Mouse (Mus musculus) intestine, embryonic 16.5 days (tissue): ENCODE results near the gene Dus2. TPM values are rescaled to one million over a fixed set of nuclear protein-coding genes. Genes with fewer than 3 reads are reported as not detected.

Source experiments
- ATAC-seq: fragments of 200-750 bp; cut with Nextera tagmentation; 2 replicates; pipeline ENCODE4 v1.8.0; 2017; ENCODE audit warnings: moderate TSS enrichment, moderate library complexity
- H3K27ac ChIP-seq: fragments of 300-500 bp; sonication (generic); 2 replicates; pipeline ENCODE4 v1.5.1; 2014; ENCODE audit warnings: mild to moderate bottlenecking, low read length
- H3K27me3 ChIP-seq: fragments of 300-500 bp; sonication (generic); replicated peaks from 2 replicates; pipeline ENCODE4 v1.6.1; 2014; ENCODE audit warnings: low read length, control low read depth, mixed read lengths; ENCODE audit not compliant: control insufficient read depth, insufficient read depth
- H3K36me3 ChIP-seq: fragments of 300-500 bp; sonication (generic); 2 replicates; pipeline ENCODE4 v1.6.1; 2014; ENCODE audit warnings: low read length, control low read depth; ENCODE audit not compliant: control insufficient read depth, insufficient read depth
- H3K4me1 ChIP-seq: fragments of 300-500 bp; sonication (generic); 2 replicates; pipeline ENCODE4 v1.6.1; 2014; ENCODE audit warnings: low read length, control low read depth, mixed read lengths; ENCODE audit not compliant: control insufficient read depth, insufficient read depth
- H3K4me2 ChIP-seq: fragments of 300-500 bp; sonication (generic); 2 replicates; pipeline ENCODE4 v1.6.1; 2014; ENCODE audit warnings: low read depth, low read length, control low read depth
- H3K4me3 ChIP-seq: fragments of 300-500 bp; sonication (generic); 2 replicates; pipeline ENCODE4 v1.5.1; 2014; ENCODE audit warnings: mild to moderate bottlenecking, low read length
- H3K9ac ChIP-seq: fragments of 300-500 bp; sonication (generic); 2 replicates; pipeline ENCODE4 v1.6.1; 2014; ENCODE audit warnings: low read depth, low read length
- H3K9me3 ChIP-seq: fragments of 300-500 bp; sonication (generic); 2 replicates; pipeline ENCODE4 v1.6.1; 2016; ENCODE audit warnings: low read length, control low read depth; ENCODE audit not compliant: control insufficient read depth
- WGBS: fragments of 180-500 bp; shearing (Covaris S2); extraction: QIAGEN DNeasy Blood & Tissue Kit; methylation state at CpG from one replicate; pipeline ENCODE4 v1.1.7; 2014; 5-methylcytosine and 5-hydroxymethylcytosine counted together
- polyA plus RNA-seq: library from polyadenylated mRNA; unstranded; fragments of >200 nt; fragmentation: Nextera tagmentation; extraction: Ambion mirVana; gene quantifications from 2 replicates; pipeline ENCODE4 v1.2.1, GENCODE M21; 2015

Dus2 gene
- polyA plus RNA-seq, 1 experiment from 2014 or later = 17.6 TPM

GRCm38 (mm10) chr8:105961101-105961500, 30.0 kb upstream of the Dus2 start:
- no peak for ATAC-seq
- 76% methylated on average over 14 of the region's 14 CpGs for WGBS
- Histone ChIP-seq H3K36me3 (no peaks in the 10 kb centered on the region), H3K4me1 (peaks cover 7% of the 10 kb centered on the region; the same call in 1 of the 2 replicates), H3K4me2 (no peak overlapping the region), H3K27me3 (no peaks in the 10 kb centered on the region), H3K9ac (no peak overlapping the region), H3K27ac (no peak overlapping the region), H3K4me3 (no peak overlapping the region), H3K9me3 (no peaks in the 10 kb centered on the region)

- Histone ChIP-seq H3K4me3 (no peak overlapping the region), H3K4me1 (peaks cover 7% of the 10 kb centered on the region; the same call in 1 of the 2 replicates), H3K9ac (no peak overlapping the region), H3K4me2 (no peak overlapping the region), H3K27me3 (no peaks in the 10 kb centered on the region), H3K36me3 (no peaks in the 10 kb centered on the region), H3K9me3 (no peaks in the 10 kb centered on the region), H3K27ac (no peak overlapping the region)
- WGBS = 88% methylated on average over 10 of the region's 10 CpGs
- ATAC-seq = no peak
Measured at GRCm38 (mm10) chr8:105961536-105961935, 29.6 kb upstream of the Dus2 start.

GRCm38 (mm10) chr8:105964506-105965265, 26.5 kb upstream of the Dus2 start:
- Histone ChIP-seq H3K4me1 (peaks cover 13% of the 10 kb centered on the region; the same call in 1 of the 2 replicates), H3K27ac (no peak overlapping the region), H3K9me3 (no peaks in the 10 kb centered on the region), H3K4me2 (peak overlapping the region; percentile 83), H3K9ac (peak overlapping the region; percentile 84), H3K27me3 (no peaks in the 10 kb centered on the region), H3K4me3 (peak overlapping the region; percentile 79), H3K36me3 (no peaks in the 10 kb centered on the region)
- 58% methylated on average over 12 of the region's 12 CpGs for WGBS
- no peak for ATAC-seq

DNA sequence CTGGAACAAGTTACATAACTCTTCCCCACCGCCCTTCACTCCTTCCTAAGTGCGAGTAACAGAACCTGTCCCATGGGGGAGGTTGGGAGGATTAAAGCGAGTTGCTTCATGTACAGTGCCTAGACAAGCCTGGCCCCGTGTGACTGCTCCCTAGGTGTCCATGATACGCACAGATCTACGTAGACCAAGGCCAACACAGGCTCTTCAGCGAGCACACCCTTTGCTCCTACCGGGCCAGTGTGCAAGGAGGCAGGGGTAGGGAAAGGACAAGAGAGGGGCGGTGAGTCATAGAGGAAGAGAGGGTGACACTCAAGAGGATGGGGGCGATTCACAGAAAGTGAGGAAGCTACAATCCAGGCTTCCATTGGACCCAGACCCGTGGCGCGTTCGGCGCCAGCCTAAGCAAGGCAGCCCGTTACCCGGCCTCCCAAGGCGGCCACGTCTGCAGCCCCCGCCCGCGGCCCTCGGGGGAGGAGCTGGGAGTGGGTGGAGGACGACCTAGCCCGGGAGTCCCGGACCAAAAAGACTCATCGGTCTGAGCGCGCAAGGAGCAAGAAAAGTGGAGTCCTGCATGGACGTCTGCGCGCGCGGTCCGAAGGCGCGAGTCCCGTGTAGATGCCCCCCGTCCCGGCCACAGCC, 25.8 kb upstream of the Dus2 start:
- 4% methylated on average over 40 of the region's 40 CpGs for WGBS
- no peaks in the 10 kb centered on the region for H3K9me3 ChIP-seq
- H3K4me2 ChIP-seq = peak overlapping the region; percentile 83
- ATAC-seq = peak; percentile 71
- H3K27ac ChIP-seq = peak overlapping the region; percentile 81
- no peaks in the 10 kb centered on the region for H3K27me3 ChIP-seq
- H3K9ac ChIP-seq = peak overlapping the region; percentile 84
- peaks cover 13% of the 10 kb centered on the region; the same call in 1 of the 2 replicates for H3K4me1 ChIP-seq
- peak overlapping the region; percentile 79 for H3K4me3 ChIP-seq
- no peaks in the 10 kb centered on the region for H3K36me3 ChIP-seq

DNA sequence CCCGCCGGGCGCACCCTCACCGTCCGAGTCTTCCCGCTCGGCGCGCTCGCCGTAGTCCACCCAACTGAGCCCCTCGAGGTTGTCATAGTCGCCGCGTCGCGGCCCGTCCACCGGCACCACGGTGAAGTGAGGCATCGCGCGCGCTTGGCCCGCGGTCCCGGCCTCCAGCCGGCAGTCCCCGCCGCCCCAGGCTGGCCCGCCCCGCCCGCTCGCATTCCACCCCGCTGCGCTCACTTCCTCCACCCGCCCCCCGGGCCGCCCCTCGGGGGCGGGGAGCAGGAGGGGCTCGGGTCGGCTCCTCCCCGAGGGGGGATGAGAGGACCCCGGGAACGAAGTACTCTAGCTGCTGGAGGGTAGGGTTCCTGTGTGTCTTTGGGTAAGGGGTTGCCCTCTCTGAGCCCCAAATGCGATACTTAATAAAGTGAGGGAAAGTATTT, 25.2 kb upstream of the Dus2 start, which contains the start of gene Slc12a4:
Gene Slc12a4 (minus strand): TSS at position 193 of the 437 bp plus-strand sequence.
- peak; percentile 92 for ATAC-seq
- peak within 1 kb of the TSS; percentile 79 for H3K4me3 ChIP-seq
- WGBS = 1% methylated on average over 45 of the region's 47 CpGs
- H3K27ac ChIP-seq = peak within 1 kb of the TSS; percentile 81
- H3K36me3 ChIP-seq = no peaks in the 10 kb centered on the region
- no peaks in the 10 kb centered on the region for H3K9me3 ChIP-seq
- peaks cover 13% of the 10 kb centered on the region; the same call in 1 of the 2 replicates for H3K4me1 ChIP-seq
- peak within 1 kb of the TSS; percentile 84 for H3K9ac ChIP-seq
- peak within 1 kb of the TSS; percentile 83 for H3K4me2 ChIP-seq
- H3K27me3 ChIP-seq = no peaks in the 10 kb centered on the region

- 9% methylated on average over 19 of the region's 19 CpGs for WGBS
- Histone ChIP-seq H3K9me3 (no peaks in the 10 kb centered on the region), H3K27me3 (no peaks in the 10 kb centered on the region), H3K4me2 (peak overlapping the region; percentile 83), H3K9ac (peak overlapping the region; percentile 21; the same call in 1 of the 2 replicates), H3K4me1 (peaks cover 13% of the 10 kb centered on the region; the same call in 1 of the 2 replicates), H3K4me3 (peak overlapping the region; percentile 79), H3K27ac (peak overlapping the region; percentile 77), H3K36me3 (no peaks in the 10 kb centered on the region)
- ATAC-seq = peak; percentile 50
Measured at GRCm38 (mm10) chr8:105966692-105967311, 24.3 kb upstream of the Dus2 start.

DNA sequence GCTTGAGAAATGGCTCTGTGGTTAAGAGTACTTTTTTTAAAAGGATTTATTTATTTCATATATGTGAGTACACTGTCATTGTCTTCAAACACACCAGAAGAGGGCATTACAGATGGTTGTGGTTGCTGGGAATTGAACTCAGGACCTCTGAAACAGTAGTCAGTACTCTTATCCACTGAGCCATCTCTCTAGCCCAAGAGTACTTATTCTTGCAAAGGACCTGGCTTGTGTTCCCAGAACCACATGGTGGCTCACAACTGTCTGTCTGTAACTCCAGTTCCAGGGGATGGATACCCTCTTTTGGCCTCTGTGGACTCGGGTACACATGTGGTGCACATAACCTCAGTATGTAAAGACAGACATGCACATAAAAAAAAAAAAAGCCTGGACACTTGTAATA, 21.8 kb upstream of the Dus2 start:
- no peak overlapping the region for H3K9ac ChIP-seq
- peaks cover 13% of the 10 kb centered on the region; the same call in 1 of the 2 replicates for H3K4me1 ChIP-seq
- ATAC-seq = no peak
- no peaks in the 10 kb centered on the region for H3K36me3 ChIP-seq
- WGBS = 68% methylated on average over 1 of the region's 1 CpGs
- H3K27me3 ChIP-seq = no peaks in the 10 kb centered on the region
- H3K4me2 ChIP-seq = no peak overlapping the region
- H3K9me3 ChIP-seq = no peaks in the 10 kb centered on the region
- no peak overlapping the region for H3K4me3 ChIP-seq
- no peak overlapping the region for H3K27ac ChIP-seq

DNA sequence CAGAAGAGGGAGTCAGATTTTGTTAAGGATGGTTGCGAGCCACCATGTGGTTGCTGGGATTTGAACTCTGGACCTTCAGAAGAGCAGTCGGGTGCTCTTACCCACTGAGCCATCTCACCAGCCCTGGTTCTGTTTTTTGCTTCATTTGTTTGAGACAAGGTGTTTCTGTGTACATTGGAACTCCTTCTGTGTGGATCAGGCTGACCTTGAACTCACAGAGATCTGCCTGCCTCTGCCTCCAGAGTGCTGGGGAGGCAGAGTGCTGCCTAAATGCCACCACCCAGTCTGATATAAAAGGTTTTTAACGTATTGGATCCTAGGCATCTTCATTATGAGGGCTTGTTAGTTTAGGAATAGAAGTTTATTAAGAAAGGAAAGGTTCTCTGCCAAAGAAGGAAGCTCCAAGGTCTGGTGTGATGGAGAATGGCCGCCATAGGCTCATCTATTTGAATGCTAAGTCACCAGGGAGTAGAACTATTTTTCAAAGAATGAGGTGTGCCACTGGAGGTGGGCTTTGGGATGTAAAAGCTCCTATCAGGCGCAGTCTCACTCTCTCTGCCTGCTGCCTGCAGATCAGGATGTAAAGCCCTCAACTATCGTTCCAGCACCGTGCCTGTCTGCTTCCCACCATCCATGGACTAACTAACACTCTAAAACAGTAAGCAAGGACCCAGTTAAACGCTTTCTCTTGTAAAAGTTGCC, 20.0 kb upstream of the Dus2 start:
- 76% methylated on average over 8 of the region's 8 CpGs for WGBS
- H3K9ac ChIP-seq = no peak overlapping the region
- H3K36me3 ChIP-seq = no peaks in the 10 kb centered on the region
- H3K4me2 ChIP-seq = no peak overlapping the region
- no peak overlapping the region for H3K4me3 ChIP-seq
- H3K27me3 ChIP-seq = no peaks in the 10 kb centered on the region
- H3K9me3 ChIP-seq = no peaks in the 10 kb centered on the region
- no peak overlapping the region for H3K27ac ChIP-seq
- no peak for ATAC-seq
- peaks cover 7% of the 10 kb centered on the region; the same call in 1 of the 2 replicates for H3K4me1 ChIP-seq

GRCm38 (mm10) chr8:105975363-105975762, 15.8 kb upstream of the Dus2 start:
- 64% methylated on average over 7 of the region's 7 CpGs for WGBS
- no peak overlapping the region for H3K4me2 ChIP-seq
- ATAC-seq = no peak

More at GRCm38 (mm10) chr8:105975363-105975762, 15.8 kb upstream of the Dus2 start:
- no peak overlapping the region for H3K27ac ChIP-seq
- H3K27me3 ChIP-seq = no peaks in the 10 kb centered on the region
- no peaks in the 10 kb centered on the region for H3K9me3 ChIP-seq
- H3K4me1 ChIP-seq = no peaks in the 10 kb centered on the region
- H3K36me3 ChIP-seq = no peaks in the 10 kb centered on the region
- H3K4me3 ChIP-seq = no peak overlapping the region
- H3K9ac ChIP-seq = no peak overlapping the region
